Mouse (Mus musculus) frontal cortex, postnatal 36 days (tissue): ENCODE measurements around the gene Limk2.

Source experiments
- DNase-seq, 2 experiments: peaks; one replicate each; pipeline ENCODE4 v3.0.0; 2022; ENCODE audit warnings: low spot score in 2 of 2

The Limk2 gene

DNA sequence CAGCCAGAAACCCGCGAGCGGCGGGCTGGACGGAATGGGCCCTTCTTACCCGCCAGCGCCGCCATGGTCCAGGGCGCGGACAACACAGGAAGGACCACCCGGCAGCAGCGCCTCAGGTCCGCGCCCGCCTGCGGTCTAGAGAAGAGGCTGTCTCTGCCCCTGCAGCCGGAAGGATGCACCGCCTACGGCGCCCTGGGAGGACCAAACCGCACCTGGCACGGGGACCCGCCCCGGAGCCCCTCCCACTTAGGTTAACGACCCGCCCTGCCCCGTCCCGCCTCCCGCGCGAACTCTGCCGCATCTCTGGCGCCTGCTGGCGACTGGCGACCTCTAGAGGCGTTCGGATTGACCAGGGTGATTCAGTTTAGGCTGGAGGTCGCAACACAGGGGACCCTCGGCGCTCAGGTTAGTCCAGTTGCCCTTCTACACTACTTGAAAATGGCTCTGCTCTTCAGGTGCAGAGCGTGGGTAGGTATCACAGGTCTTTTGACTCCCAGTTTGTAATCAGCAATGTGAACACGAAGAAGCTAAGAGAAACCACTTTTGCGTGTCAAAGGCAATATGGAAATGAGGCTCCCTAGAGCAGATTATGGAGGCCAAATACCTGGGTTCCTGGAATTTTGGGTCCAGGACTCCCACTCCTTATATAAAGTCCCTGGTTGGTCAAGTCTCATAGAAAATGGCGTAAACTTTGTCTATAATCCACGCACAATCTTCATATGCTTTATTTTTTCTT lies at the start of gene Limk2:
Gene Limk2 (minus strand): TSS at position 193 of the 736 bp plus-strand sequence.
- peak; percentile 78 to 81 for DNase-seq

DNA sequence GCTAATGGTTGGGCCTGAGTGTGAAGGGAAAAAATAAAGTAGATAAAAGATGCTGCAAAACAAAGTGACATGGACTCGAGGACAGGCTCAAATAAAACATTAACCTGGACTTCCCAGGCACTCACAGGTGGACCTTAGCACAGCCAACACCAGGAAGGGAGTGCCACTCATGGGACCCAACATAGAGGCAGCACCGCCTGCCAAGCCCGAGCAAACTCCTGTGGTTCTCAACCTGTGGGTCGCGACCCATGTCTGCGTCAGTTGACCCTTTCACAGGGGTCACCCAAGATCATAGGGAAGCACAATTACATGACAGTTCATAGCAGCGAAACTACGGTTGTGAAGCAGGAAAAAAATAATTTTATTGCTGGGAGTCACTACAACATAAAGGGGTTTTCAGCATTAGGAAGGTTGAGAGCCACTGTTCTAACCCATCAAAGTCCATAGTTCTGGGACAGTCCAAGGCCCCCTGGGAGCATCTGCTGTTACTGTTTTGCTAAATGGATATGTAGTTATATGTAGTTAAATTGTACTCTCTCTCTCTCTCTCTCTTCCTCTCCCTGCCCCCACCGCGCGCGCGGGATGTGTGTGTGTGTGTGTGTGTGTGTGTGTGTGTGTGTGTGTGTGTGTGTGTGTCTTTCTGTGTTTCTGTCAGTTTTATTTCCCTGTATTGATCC lies 49.6 kb upstream of the Limk2 start:
- no peak for DNase-seq

DNA sequence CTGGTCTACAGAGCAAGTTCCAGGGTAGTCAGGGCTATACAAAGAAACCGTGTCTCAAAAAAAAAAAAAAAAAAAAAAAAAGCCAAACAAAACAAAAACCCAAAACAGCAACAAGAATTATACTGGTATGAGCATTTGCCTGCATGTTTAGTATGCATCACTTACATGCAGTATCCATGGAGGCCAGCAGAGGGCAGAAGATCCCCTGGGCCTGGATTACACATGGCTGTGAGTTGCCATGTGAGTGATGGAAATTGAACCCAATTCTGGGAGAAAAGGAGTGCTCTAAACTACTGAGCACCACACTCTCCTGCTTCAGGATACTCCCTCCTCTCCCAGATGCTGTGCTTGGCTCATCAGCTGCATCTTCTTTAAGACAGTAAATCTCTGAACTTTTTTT lies 47.4 kb upstream of the Limk2 start:
- peak; percentile 52 to 80 for DNase-seq

DNA sequence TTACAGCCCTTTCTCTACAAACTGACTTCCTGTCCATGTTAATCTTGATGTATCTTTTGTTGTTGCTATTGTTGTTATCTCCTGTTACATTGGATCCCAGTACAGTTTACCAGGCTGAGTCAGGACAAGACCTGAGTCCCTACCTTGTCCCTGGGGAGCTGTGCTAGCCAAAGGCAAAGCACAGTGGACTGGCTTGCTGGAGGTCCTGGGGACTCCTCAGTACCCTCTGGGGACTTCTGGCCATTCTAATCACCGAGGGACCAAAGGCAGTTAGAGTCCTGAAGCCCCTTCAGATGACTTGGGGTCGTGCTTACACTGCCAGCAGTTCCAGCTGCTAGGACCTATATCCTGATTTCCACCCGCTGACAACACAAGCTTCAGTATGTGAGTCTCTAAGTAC lies 45.5 kb upstream of the Limk2 start:
- no peak for DNase-seq

DNA sequence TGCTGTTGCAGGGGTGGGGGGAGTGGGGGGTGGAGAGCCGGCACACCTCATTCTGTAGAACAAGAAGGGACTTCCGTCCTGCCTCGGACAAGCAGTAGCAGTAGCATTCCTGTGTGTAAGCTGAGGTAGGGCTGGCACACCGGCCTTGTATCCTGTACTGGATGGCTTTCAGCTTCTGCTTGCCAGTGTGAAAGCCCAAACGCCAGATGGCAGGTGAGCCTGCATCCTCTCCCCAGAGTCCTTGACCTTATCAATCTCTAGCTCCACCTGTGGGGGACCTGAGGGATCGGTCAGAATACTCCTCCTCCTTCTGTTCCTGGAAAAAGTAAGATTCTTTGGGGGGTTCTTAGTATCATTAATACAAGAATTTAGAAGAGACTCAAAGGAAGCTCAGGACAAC lies 44.5 kb upstream of the Limk2 start:
- no peak for DNase-seq

DNA sequence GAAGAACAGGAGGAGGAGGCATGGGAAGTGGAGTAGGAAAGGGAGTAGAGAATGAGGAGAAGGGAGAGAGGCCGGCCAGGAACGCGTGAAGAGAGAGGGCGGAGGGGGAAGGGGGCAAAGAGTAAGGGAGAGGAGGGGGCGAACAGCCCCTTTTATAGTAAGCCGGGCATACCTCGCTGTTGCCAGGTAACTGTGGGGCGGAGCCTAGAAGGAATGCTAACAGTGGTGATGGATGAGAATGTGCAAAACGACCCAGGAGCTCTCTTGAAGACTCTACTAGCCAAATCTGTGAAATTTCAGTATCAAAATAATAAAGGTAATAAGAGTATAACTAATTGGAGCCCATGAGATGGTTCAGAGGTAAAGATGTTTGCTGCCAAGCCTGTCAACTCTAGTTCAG lies 43.8 kb upstream of the Limk2 start:
- DNase-seq: no peak

DNA sequence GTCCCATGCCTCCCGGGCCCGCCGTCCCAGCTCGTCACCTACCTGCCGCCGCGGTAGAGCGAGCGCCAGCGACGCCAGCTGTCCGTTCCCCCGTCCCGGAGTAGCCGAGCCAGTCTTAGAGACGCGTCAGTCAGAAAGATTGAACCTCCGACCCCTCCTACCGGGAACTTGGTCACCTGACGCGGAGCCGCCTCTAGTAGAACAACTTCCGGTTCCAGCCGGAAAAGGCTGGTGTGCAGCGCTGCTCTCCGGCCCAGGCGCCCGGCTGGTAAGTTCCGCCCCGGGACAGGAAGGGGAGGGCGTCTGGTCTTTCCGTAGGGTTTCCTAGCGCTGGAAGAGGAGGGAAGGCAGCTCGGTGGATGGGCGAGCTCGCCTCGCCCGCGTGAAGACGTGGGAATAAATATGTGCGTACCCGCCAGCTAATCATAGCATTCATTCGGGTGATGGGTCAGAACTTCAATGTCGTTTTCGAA lies 43.2 kb upstream of the Limk2 start, which contains the start of gene Rnf185:
Gene Rnf185 (minus strand): TSS at position 197 of the 473 bp plus-strand sequence.
- DNase-seq: peak; percentile 94 to 95

DNA sequence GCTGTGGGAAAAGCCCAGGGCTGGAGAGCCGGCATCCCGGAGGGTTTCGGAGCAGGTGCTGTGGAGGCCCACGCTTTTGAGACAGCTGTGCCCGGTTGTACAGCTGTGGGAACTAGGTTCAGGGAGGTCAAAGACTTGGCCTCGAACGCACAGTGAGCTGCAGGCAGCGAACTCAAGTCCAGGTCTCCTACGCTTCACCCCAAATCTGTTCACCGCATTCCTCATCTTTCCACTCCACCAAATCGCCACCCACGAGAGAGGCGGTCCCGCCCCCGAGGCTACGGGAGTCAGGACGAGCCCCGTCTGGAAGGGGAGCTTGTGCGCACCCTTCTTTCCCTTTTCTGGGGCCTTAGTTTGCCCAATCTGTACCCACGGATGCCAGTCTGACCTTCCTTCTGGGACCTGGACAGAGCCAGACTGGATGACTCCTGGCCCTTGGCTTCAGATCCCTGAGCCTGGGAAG lies 42.7 kb upstream of the Limk2 start:
- DNase-seq: peak in 1 of 2 experiments; percentile 59

DNA sequence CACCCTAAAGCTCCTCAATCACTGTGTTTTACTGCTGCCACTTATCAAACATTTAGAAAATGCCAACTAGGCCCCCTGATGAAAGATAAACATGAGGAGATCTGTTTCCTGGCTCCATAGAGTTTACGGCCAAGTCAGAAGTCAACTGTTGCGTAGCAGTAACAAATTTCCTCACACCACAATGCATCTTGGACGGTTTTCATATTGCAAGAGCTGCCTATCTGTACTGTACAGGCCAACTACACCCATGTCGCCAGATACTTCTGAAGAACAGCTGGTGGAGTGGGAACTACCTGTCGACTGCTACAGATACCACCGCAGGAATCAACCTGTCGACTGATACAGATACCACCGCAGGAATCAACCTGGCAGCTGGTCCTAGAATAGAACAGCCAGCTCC lies 35.9 kb upstream of the Limk2 start:
- DNase-seq: no peak

DNA sequence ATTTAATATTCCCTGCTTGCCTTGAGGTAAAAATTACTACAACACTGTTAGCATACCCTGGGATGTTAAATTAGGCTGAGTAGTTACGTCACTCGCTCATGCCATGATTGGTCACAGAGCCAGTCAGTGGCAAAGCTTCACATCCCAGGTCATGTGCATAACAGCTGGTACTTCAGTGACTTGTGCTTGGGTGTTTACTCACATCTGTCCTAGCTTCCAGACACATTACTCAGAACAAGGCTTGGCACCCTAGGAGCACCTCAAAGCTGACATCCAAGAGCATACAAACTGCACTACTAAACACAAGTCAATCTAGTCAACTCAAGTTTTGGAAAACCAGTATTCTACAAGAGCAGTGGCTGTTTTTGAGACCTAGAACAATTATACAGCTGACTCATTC lies 34.1 kb upstream of the Limk2 start:
- no peak for DNase-seq

DNA sequence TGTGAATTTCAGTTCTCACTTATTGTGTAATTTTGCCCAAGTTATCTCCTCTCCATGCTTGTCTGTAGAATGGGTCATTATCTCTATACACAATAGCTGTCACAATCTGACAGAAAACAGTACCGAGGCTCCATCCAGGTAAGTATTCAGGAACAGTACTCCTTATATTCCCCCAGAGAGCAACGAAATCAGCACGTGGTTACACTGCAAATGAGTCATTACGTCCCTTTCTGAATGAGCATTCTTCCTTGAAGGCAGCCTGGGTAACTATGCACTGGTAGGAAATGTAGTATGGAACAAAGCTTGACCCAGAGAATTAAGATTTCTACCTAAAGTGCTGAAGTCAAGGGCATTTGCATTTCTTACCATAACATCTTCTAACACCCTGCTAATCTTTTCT lies 33.7 kb upstream of the Limk2 start:
- no peak for DNase-seq

DNA sequence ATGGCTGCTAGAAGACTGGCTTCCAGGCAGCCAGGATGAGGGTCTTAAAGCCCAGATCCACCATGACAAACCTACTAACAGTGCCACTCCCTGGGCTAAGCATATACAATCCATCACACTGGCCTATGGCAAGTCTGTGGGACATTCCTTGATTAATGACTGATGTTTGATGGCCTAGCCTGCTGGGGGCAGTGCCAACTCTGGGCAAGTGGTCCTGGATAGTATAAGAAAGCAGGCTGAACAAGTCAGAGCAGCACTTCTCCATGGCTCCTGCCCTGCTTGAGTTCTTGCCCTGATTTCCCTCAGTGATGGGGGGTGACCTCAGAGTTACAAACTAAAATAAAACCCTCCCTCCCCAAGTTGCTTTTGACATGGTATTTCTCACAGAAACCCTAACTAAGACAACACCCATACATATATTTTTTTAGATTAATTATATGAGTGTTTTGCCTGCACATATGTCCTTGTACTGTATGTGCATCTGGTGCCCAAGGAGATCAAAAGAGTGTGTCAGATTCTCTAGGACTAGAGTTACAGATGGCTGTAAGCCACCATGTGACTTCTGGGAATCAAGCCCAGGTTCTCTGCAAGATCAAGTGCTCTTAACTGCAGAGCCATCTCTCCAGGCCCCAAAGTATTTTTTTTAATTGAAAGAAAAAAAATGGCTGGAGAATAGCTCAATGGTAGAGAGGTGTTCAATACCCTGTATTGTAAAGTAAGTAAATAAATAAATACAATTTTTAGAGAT lies 32.9 kb upstream of the Limk2 start:
- DNase-seq: peak in 1 of 2 experiments; percentile 59

DNA sequence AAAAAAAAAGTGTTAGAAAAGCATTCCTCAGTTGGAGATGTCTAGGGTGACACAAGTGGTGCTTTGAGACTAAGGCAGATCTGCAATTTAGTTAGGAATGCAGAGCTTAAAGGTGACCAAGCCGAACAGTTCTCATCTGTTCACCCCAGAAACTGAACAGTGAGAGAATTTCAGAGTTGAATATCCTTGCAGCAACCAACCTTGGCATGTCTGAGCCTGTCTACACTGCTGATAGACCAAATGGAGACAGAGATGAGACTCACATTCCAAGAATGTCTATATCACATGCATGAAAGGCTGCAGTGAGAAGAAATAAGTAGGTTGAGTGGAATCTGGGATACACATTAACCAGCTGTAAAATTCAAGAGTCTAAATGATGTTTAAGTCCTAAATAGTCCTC lies 28.6 kb upstream of the Limk2 start:
- DNase-seq: no peak

DNA sequence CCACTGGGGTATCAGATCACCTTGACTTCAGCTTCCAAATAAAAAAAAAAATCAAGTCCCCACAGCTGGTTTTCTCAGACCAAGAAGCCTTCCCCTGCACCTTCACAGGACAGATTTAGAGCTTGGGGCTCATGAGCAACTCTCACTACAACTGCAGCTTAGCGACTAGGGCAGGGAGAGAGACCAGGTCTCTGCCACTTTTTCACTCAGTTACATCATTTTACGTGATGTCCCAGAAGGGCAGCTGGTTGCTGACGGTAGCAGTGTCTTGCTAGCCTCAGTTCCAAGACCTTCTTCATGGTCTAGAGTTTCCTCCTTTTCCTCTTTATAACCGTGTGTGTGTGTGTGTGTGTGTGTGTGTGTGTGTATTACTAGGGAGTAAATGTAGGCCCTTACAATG lies 24.8 kb upstream of the Limk2 start:
- DNase-seq: no peak

DNA sequence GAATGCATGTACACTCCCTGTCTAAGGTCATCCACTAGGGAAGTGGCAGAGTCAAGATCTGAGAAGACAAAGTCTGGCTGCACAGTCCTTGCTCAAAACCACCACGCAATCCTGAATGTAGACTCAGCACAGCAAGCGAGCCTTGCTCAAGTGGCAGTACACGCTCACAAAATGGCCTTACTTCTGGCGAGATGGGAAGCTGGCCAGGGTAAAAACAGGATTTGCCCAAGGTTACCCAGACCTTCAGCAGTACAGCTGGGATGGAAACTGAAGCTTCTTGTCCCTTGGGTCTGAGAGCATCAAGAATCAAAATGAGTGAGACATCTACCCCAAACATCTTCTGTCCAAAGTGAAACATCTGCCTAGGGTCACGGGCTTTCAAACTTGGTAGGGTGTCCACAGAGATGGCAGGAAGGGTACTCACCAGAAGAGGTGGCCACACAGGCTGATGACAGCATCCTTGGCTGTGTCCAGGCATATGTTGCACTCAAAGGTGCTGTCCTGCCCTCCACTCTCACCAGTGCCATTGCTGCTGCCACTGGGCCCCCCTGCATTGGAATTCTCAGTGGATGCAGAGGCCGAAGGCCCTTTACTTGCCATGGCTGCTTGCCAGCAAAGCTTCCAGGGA lies 23.1 kb upstream of the Limk2 start:
- no peak for DNase-seq

DNA sequence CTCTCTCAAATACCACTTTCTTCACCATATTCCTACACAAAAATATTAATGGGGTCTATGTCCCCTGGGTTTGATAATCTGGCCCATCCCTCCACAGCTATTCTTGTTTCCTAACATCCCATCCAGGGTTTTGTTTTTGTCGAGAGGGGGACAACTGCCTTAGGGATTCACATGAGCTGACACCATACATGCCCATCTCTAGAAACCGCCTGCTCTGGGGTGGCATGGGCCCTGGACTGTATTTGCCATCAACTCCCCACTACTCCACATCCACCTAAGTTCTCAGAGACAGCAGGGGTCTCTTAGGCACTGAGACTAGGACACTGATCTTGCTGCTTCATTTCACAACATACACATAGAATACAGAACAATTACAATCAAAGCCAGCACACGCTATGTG lies 22.5 kb upstream of the Limk2 start:
- DNase-seq: no peak

DNA sequence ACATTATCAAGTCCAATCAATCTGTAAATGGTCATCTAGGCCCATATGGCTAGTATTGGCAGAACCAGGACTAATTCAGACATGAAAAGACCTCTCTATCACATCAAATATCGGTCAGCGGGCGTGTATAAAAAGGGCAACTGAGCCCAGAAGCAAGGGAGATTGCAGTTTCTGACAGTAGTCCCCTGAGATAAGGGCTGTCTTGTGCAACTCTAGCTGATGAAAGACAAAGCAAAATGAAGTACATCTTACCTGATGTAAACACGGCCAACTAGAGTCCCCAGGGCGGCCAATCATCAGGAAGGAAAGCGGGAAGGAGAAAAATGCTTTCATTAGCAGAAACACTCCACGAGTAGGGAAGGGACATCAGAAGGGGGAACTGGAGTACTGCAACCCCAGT lies 19.6 kb upstream of the Limk2 start:
- DNase-seq: no peak

DNA sequence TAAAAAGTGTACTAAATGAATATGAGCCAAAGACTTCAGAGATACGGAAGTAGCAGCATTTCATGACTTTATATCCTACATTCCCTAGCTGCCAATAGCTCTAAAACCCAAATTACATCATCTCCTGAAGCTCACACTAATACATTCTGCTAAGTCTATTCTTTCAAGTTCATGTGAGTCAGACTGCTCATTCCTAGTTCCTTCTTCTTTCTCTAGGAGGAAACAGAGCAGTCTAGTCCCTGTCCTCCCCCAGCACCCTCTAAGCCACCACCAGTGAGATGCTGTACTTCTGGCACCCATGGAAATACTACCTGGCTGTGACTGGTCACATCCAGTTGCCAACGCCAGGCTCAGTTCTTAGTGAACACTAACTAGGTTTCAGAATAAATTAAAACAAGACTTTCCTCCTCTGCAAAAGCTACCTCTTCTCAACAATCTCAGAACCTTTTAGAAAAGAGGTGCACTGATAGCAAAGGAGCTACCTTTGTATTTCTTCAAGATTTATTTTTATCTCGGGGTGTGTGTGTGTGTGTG lies 18.8 kb upstream of the Limk2 start:
- no peak for DNase-seq

DNA sequence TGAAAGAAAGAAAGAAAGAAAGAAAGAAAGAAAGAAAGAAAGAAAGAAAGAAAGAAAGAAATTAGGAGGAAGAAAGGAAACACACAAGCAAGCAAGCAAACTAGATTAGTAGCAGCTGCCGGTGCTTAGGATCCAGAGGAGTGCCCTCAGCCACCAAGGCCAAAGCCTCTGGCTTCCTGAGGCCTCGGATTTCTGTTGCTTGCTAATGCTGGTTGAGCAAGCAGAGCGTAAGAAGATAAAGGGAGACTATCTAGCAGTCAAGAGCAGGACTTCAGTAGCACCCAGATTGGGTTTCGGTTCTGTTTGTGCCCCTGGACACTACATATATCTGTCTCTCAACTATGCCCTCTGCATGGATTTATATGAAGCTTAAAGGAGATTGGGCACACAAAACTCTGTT lies 13.3 kb upstream of the Limk2 start:
- no peak for DNase-seq

DNA sequence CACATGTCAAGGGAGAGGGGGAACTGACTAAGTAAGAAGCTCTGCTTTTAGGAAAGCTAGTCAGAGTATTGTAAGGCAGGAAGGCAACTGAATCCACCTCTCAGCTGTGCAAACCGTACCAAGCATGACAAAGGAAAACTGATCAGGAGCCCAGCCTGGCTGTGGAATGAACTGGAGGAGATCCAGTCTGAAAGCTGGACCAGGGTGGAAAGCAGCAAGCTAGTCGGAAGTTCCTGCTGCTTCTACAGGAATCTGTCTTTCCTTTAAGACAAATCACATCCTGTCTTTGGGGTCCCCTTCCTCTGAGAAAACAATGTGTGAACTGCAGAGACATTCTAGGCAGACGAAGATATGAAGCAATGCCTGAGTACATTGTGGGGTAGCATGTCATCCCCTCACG lies 9.8 kb upstream of the Limk2 start:
- DNase-seq: no peak

DNA sequence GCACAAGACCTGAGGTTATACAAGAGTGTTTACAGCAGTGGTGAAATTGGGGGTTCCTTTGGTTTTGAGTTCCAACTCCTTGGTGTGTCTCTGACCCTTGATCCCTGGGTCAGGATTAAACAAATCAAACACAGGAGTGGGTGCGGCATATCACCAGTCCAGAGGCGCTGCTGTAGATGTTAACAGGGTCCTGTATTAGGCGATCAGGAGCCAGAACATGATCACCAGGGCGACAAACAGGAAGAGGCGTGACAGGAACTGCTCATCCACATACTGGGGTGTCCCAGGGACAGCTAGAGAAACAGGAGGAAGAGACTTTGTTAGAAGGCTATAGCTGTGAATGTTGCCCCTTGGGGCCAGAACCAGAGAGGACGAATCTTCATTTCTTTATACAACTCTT lies 8.8 kb upstream of the Limk2 start:
- no peak for DNase-seq

DNA sequence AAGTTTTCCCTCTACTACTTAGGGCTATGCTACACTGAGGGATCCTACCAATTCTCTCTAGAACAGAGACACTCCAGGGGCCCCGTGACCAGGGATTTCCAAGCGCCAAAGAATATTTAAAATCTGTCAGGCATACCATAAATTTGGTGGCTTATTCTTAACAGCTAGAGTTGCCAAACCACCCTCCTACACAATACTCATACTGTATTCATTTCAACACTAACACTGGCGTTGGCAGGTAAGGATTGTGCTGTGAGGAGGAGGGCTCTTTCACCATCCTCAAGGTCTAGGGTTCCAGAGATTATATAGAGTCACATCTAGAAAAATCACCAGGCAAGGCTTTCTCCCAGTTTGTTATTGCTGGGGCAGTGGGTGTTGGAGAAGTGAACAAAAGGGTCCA lies 7.4 kb upstream of the Limk2 start:
- peak in 1 of 2 experiments; percentile 19 for DNase-seq
